Mouse (Mus musculus): Measurements from ENCODE around the gene Polh. TPM values are rescaled to one million over a fixed set of nuclear protein-coding genes. Genes with fewer than 3 reads are reported as not detected.

Gene Polh
- total RNA-seq (2021) = 10 to 100 TPM; 20.4 to 45.3 TPM
- long read RNA-seq, experiment 1, transcript Polh-201 (11 exons, 3,238 nt) = major isoform, 7 of 7 reads
- long read RNA-seq, experiment 1, partial matches to known transcripts = 0 of 7 reads
- long read RNA-seq, experiment 1, other reads (novel, unspliced or antisense) = 0 of 7 reads
- long read RNA-seq, experiment 2, transcript Polh-201 (11 exons, 3,238 nt) = major isoform, 6 of 8 reads
- long read RNA-seq, experiment 2, partial matches to known transcripts = 0 of 8 reads
- long read RNA-seq, experiment 2, other reads (novel, unspliced or antisense) = 2 of 8 reads

DNA sequence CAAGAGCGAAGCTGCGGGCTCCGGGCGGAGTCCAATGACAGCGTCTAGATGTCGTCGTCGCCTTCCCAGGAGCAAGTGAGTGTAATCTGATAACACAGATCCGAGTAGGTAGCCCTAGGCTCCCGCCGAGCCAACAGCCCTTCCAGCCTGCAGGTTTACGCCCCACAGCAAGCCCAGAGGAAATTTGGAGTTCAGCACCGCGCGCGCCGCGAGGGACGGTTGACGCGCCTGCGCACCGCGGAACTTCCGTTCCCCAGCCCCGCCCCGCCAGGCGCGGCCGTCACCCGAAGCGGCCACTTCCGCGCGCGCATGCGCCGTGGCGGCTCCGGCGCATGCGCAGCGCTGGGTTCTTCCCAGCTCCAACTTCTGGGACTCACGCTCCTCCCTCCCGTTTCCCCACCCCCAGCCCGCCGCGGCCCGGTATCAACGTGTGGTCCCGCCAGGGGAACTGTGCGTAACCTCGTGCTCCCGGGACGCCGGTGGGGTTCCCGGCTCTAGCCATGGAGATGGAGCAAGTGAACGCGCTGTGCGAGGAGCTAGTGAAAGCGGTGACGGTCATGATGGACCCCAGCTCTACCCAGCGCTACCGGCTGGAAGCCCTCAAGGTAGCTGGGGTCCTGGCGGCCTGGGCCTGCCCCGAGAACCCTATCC is at the start of gene Polh, which contains the start of gene Xpo5:
Gene Polh (minus strand): TSS at position 225 of the 651 bp plus-strand sequence.
Gene Xpo5 (plus strand): TSS at position 362 of the 651 bp plus-strand sequence.
- DNase-seq (ENCODE audit: low spot score in 2 of 2) = peak; percentile 92 to 94

DNA sequence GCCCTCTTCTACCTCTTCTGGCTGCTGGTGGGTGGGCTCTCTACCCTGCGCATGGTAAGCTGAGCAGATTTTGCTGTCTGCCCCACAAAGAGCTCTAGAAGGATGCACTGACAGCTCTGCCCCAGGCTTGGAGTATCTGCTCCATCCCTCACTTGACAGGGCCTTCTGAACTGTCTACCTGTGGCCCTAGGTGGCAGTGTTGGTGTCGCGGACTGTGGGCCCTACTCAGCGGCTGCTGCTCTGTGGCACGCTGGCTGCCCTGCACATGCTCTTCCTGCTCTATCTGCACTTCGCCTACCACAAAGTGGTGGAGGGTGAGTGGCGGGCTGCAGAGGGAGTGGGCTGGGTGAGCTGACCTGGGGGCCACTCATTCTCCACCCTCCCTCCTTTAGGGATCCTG is 48.7 kb upstream of the Polh start:
- no peak for DNase-seq (ENCODE audit: low spot score in 2 of 2)

DNA sequence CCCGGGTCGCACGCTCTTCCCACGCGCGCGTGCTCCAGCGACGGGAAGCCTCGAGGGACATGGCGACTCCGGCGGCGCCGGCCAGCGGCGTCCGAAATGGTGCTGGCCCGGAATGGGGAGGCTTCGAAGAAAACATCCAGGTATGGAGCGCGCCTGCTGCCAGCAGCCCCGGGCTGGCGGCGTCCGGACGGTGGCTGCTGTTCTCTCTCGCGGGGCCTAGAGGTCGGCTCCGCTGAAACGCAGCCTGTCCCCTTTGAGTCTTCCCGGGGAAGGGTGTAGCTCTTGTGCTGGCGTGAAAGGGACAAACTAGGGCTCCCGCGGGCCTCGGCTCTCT is 45.7 kb upstream of the Polh start:
- DNase-seq (ENCODE audit: low spot score in 2 of 2) = peak in 1 of 2 experiments; percentile 38

- DNase-seq (ENCODE audit: low spot score in 2 of 2) = peak; percentile 92 to 93
These were observed 45.2 kb upstream of the Polh start, which contains the start of the genes Polr1c and Yipf3 for GRCm38 (mm10) chr17:46247512-46248188. Polr1c (minus strand) TSS chr17:46248054. Yipf3 (plus strand) TSS chr17:46248080.

- DNase-seq (ENCODE audit: low spot score in 2 of 2) = peak in 1 of 2 experiments; percentile 57
These were observed 42.1 kb upstream of the Polh start for GRCm38 (mm10) chr17:46244579-46244978.

DNA sequence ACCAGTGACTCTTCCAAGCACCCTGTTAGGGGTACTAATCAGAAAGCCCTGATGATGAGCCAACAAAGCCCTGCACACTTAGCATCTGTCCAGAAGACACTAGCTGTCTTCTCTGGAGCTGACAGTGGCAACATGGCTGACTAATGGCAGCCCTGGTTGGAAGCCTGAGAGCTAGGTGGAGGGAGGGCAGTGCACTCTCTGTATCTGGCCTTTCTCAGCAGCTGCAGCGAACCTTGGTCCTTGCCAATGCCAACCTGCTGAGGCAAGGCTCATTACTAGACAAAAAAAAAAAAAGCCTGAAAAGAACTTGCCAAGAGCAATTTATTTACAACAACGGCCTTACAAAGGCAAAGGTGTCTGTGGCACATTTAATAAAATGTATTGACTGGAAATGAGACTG is 41.2 kb upstream of the Polh start:
- no peak for DNase-seq (ENCODE audit: low spot score in 2 of 2)

GRCm38 (mm10) chr17:46242993-46243392 is 40.5 kb upstream of the Polh start:
- DNase-seq (ENCODE audit: low spot score in 2 of 2) = no peak

DNA sequence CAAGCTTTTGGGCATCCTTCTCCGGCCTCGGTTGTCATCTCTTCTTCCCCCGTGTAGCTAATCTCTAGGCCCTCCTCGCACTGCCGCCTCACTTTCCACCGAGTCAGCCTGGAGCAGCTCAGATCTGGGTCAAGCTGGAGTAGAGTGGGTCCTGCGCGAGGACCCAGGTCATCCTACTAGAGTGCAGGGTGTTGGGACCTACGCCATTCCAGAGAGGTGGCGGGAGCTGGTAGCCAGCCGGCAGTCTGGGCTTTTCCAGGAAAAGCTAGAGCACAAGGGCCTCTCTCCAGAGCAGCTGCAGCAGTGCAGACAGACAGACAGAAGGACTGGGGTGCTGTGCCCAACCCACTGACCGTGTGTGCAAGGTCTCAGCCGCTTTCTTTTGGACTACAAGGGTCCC is 39.8 kb upstream of the Polh start:
- no peak for DNase-seq (ENCODE audit: low spot score in 2 of 2)

DNA sequence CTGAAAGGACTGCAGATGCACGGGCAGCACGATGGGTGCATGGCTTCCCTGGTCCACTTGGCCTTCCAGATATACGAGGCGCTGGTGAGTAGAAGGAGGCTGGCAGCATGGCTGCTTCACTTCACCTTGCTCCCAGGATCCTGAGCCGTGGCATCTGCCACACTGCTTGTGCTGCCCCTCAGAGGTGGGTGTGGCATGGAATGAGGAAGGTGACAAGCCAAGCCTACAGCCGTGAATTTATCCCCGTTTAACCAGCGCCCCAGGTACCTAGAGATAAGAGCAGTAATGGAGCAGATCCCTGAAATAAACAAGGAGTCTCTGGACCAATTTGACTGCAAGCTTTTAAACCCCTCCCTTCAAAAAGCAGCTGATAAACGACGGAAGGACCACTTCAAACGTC is 39.0 kb upstream of the Polh start:
- DNase-seq (ENCODE audit: low spot score in 2 of 2) = no peak

GRCm38 (mm10) chr17:46239516-46240114 is 37.2 kb upstream of the Polh start:
- no peak for DNase-seq (ENCODE audit: low spot score in 2 of 2)

DNA sequence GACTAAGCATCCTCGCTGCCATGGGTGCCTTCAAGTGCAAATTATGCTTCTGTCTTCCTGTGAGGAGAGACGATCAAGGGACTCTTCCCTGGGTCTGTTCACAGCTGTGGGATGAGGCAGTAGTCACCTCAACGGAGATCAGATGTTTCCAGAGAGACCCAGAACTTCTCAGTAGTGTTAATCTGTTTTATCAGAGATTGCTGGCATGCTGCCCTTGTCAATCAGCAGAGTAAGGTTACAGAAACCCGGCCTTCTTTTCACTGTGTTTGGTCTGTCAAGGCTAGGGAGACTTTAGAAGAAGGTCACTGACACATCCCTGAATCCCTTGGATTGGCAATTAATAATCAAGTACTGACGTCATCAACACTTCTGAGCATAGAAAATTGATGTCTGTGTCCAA is 35.0 kb upstream of the Polh start:
- DNase-seq (ENCODE audit: low spot score in 2 of 2) = peak in 1 of 2 experiments; percentile 37

DNA sequence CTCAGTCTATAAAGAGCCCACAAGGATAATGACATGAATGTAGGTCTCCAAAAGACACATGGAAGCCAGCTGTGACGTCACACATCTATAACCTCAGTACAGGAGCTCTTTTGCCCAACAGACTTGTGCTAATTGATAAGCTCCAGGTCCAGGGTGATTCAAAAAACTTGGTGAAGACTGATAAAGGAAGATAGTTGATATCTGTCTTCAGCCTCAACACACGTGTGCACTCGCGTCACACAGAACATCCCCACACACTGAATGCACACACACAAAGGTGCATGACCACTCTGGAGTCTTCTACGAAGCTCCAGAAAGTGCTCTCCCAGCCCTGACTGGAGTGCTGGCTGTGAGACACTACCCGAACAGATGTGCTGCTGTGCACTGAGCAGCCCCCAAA is 34.6 kb upstream of the Polh start:
- DNase-seq (ENCODE audit: low spot score in 2 of 2) = no peak

DNA sequence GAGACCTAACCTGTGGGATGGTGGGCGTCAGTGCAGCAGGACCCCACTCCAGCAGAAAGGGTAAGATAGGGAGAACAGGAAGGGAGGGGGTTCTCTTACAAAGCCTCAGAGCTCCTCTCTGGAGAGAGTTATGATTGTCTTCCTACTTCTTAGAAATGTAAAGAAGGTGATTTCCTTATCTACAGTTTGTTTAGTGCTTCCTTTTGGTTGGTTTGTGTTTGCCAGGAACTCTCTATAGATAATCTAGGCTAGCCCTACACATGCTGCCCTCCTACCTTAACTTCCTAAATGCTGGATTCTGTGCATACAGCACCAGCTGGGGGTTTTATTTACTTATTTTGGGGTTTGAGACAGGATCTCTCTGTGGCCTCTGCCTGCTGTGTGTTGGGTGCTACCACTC is 33.6 kb upstream of the Polh start:
- no peak for DNase-seq (ENCODE audit: low spot score in 2 of 2)

GRCm38 (mm10) chr17:46227576-46227975 is 25.1 kb upstream of the Polh start:
- DNase-seq (ENCODE audit: low spot score in 2 of 2) = peak in 1 of 2 experiments; percentile 45

- DNase-seq (ENCODE audit: low spot score in 2 of 2) = no peak
These were observed 19.2 kb upstream of the Polh start for GRCm38 (mm10) chr17:46221601-46222000.

GRCm38 (mm10) chr17:46210550-46210949 is 8.1 kb upstream of the Polh start:
- no peak for DNase-seq (ENCODE audit: low spot score in 2 of 2)

GRCm38 (mm10) chr17:46206676-46207075 is 4.2 kb upstream of the Polh start:
- no peak for DNase-seq (ENCODE audit: low spot score in 2 of 2)

GRCm38 (mm10) chr17:46203078-46203477 is 633 bp upstream of the Polh start:
- DNase-seq (ENCODE audit: low spot score in 2 of 2) = peak; percentile 41

DNA sequence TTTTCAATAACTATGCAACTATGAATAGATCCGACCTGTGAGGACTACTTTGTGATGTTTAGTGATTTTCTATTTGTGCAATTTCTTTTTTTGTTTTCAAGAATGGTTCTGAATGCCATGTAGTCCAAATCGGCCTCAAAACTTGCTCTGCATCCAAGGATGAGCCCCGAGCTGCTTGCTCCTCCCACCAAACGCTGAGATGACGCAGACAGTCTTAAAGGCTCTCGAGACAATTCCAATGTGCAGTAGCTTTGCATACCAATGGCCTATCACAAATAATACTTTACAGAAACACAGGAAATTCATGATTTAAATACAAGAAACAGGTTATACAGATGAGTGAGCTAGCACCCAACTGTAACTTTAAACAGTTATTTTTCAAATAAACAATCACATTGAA is 1.3 kb downstream of the Polh start:
- no peak for DNase-seq (ENCODE audit: low spot score in 2 of 2)

- no peak for DNase-seq (ENCODE audit: low spot score in 2 of 2)
These were observed 13.6 kb downstream of the Polh start for GRCm38 (mm10) chr17:46188829-46189228.

DNA sequence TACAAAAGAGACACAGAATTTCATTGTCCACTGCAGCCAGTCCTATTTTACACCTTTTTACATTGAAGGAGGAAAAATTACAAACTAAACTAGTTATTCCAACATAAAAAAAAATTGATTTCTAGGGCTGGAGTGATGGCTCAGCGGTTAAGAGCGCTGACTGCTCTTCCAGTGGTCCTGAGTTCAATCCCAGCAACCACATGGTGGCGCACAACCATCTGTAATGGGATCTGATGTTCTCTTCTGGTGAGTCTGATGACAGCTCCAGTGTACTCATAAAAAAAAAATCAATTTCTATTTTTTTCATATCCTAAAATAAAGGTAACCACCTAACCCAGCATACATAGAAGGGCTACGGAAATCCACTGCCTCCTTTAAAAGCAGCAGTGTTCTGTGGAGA is 20.2 kb downstream of the Polh start:
- no peak for DNase-seq (ENCODE audit: low spot score in 2 of 2)

DNA sequence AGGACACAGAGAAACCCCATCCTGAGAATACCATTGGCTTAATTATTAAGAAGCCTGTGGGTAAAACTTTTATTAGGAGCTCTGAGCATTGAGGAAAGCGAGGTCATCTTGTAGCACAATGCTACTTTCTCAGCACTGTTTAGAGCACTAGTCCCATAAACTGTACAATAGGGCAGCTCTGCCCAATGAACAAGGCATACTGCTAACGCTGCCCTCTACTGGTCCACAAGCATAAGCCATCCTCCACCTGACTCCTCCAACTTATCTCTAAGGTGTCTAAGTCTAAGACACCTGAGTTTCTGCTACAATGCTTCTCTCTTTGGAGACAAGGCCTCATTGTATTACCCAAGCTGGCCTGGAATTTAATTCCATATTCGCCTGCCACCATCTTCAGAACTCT is 31.9 kb downstream of the Polh start:
- DNase-seq (ENCODE audit: low spot score in 2 of 2) = no peak
